Mouse (Mus musculus) kidney, adult 2 months (tissue): ENCODE measurements around the gene Ubtf. TPM values are rescaled to one million over a fixed set of nuclear protein-coding genes. Genes with fewer than 3 reads are reported as not detected.

ENCODE experiments used
- DNase-seq: peaks from one replicate; pipeline ENCODE4 v3.0.0; 2021
- H3K27ac ChIP-seq: fragments of 200-500 bp; 2 replicates; pipeline ENCODE4 v1.5.1; 2012; ENCODE audit warnings: low read depth, low read length, control low read depth, inconsistent platforms; ENCODE audit not compliant: insufficient read depth
- H3K27me3 ChIP-seq: fragments of 200-500 bp; replicated peaks from 2 replicates; pipeline ENCODE4 v1.6.1; 2012; ENCODE audit warnings: mild to moderate bottlenecking, moderate library complexity, low read length, inconsistent platforms; ENCODE audit not compliant: control insufficient read depth, insufficient read depth
- H3K36me3 ChIP-seq: fragments of 200-500 bp; 2 replicates; pipeline ENCODE4 v1.6.1; 2012; ENCODE audit warnings: mild to moderate bottlenecking, moderate library complexity, low read length, inconsistent platforms; ENCODE audit not compliant: control insufficient read depth, insufficient read depth
- H3K4me1 ChIP-seq: fragments of 200-500 bp; 2 replicates; pipeline ENCODE4 v1.6.1; 2011; ENCODE audit warnings: low read length; ENCODE audit not compliant: control insufficient read depth, insufficient read depth
- H3K4me3 ChIP-seq: fragments of 200-500 bp; 2 replicates; pipeline ENCODE4 v1.5.1; 2011; ENCODE audit warnings: mild to moderate bottlenecking, low read depth, low read length, control low read depth; ENCODE audit not compliant: insufficient read depth
- CTCF ChIP-seq: fragments of 200-500 bp; conservative IDR thresholded peaks from 2 replicates; pipeline ENCODE4 v1.5.1; 2011; ENCODE audit warnings: low read depth, mild to moderate bottlenecking, control low read depth, low read length, moderate library complexity, mixed read lengths; ENCODE audit not compliant: insufficient read depth, insufficient read length
- POLR2A ChIP-seq: fragments of 200-500 bp; IDR thresholded peaks from one replicate; pipeline ENCODE4 v1.6.1; 2011; ENCODE audit warnings: low read depth, low read length, control low read depth
- WGBS: fragments of 180-500 bp; shearing (Covaris S2); methylation state at CpG from one replicate; pipeline ENCODE4 v1.1.7; 2018; 5-methylcytosine and 5-hydroxymethylcytosine counted together
- polyA plus RNA-seq: library from polyadenylated mRNA; depleted of rRNA; stranded (reverse); fragments of >200 nt; gene quantifications from 2 replicates; pipeline ENCODE4 v1.2.3, GENCODE M21; 2012

Ubtf gene
- polyA plus RNA-seq, 1 experiment: 30.3 TPM

DNA sequence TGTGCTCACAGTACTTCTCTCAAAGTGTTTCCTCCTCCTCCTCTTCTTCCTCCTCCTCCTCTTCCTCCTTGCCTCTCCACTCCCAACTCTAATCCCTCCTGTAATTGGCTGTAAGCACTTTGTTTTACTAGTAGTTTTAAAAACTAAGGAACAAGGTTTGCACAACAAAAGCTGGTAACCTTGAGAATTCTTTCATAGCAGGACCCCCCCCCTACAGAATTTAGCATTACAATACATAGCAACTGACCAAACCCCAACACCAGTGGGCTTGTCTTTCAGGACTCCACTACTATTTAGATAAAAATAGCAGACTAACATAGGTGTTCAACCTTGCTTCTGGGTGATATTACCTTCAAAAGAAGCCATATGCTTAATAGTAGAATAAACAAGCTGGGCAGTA, 10.0 kb upstream of the Ubtf start:
- no peaks in the 10 kb centered on the region for H3K36me3 ChIP-seq
- no peak for TF ChIP-seq CTCF
- TF ChIP-seq POLR2A: no peak
- no peaks in the 10 kb centered on the region; the same call in 1 of the 2 replicates for H3K27me3 ChIP-seq
- no peak overlapping the region for H3K4me3 ChIP-seq
- DNase-seq: no peak
- no peaks in the 10 kb centered on the region for H3K4me1 ChIP-seq
- no peak overlapping the region for H3K27ac ChIP-seq

DNA sequence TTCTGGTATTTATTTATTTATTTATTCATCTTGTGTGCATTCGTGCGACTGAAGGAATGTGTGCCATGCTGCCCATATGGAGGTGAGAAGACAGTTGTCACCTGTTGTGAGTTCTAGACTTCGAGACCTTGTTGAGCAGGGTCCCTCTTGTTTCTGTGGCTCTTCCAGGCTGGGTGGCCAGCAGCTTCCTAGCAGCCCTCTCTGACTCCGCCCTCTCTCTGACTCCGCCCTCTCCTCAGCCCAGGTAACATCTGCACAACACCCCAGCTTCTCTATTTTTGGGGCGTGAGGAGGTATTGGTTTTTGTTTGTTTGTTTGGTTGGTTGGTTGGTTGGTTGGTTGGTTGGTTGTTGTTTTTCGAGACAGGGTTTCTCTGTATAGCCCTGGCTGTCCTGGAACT, 8.3 kb upstream of the Ubtf start:
- no peaks in the 10 kb centered on the region for H3K4me1 ChIP-seq
- no peak overlapping the region for H3K27ac ChIP-seq
- DNase-seq: no peak
- H3K36me3 ChIP-seq: no peaks in the 10 kb centered on the region
- no peak overlapping the region for H3K4me3 ChIP-seq
- no peaks in the 10 kb centered on the region; the same call in 1 of the 2 replicates for H3K27me3 ChIP-seq
- WGBS: 88% methylated on average over 7 of the region's 7 CpGs
- TF ChIP-seq CTCF (no peak), POLR2A (no peak)

DNA sequence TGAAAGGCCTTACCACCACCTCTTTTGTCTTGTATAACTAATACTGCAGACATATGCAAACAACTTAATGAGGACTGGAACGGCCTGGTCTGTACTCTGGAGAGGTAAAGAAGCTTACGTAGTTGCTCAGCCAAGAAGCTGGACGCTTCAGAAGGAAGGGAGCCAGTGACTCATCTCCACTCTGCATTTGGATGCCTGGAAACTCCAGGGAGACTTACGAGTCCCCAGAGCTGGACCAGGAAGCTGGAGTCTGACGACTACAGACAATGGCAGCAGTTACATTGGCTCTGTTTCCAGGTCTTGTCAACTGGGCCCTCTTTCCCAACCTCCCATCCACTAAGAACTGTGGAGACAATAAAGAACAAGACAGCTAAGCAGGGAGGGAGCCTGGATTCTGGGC, 7.7 kb upstream of the Ubtf start:
- DNase-seq: no peak
- WGBS: 61% methylated on average over 5 of the region's 5 CpGs
- Histone ChIP-seq H3K4me1 (no peaks in the 10 kb centered on the region), H3K27me3 (no peaks in the 10 kb centered on the region; the same call in 1 of the 2 replicates), H3K36me3 (no peaks in the 10 kb centered on the region), H3K4me3 (no peak overlapping the region), H3K27ac (no peak overlapping the region)
- TF ChIP-seq CTCF: no peak
- no peak for TF ChIP-seq POLR2A

DNA sequence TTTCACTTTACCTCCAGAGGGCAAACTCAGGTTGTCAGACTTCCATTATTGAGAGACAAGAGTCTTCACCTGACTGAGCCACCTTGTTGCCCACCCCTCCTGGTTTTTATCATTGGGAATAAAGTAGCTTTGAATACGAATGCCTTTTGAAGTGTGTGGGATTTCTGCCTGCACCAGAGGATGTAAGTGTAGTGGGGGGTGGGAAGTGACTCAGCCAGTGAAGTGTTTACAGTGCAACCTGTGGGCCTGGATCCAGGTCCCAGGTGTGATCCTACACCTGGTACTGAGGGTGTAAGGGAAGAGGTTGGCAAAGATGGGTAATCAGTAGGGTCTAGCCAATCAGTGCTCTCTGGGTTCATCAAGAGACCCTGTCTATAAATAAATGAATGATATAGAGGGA, 4.0 kb upstream of the Ubtf start:
- DNase-seq: peak; percentile 0
- H3K36me3 ChIP-seq: no peaks in the 10 kb centered on the region
- TF ChIP-seq POLR2A: no peak
- no peak for TF ChIP-seq CTCF
- no peak overlapping the region for H3K27ac ChIP-seq
- 87% methylated on average over 1 of the region's 1 CpGs for WGBS
- no peak overlapping the region for H3K4me3 ChIP-seq
- H3K4me1 ChIP-seq: no peaks in the 10 kb centered on the region
- H3K27me3 ChIP-seq: no peaks in the 10 kb centered on the region; the same call in 1 of the 2 replicates

DNA sequence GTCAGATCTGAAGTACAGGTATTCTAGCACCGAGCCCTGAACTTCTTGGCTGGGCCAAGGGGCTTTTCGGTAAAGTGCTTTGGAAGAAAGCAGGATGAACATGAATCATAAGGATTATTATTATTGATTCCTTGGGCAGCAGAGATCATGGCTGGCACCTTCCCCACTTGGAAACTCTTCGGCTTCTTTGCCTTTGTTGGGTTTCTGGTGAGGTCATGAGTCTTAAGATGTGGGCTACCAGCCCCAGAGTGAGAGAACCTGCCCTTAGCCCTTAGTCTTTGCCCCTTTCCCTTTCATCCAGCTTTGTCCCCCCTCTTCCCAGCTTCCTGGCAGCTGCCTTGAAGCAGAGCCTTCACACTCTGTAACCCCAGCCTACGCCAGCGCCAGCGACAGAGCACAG, 2.4 kb upstream of the Ubtf start:
- 91% methylated on average over 6 of the region's 6 CpGs for WGBS
- no peak overlapping the region for H3K27ac ChIP-seq
- peak; percentile 0 for DNase-seq
- no peaks in the 10 kb centered on the region for H3K4me1 ChIP-seq
- no peak overlapping the region for H3K4me3 ChIP-seq
- TF ChIP-seq POLR2A (no peak), CTCF (no peak)
- H3K36me3 ChIP-seq: no peaks in the 10 kb centered on the region
- H3K27me3 ChIP-seq: no peaks in the 10 kb centered on the region

DNA sequence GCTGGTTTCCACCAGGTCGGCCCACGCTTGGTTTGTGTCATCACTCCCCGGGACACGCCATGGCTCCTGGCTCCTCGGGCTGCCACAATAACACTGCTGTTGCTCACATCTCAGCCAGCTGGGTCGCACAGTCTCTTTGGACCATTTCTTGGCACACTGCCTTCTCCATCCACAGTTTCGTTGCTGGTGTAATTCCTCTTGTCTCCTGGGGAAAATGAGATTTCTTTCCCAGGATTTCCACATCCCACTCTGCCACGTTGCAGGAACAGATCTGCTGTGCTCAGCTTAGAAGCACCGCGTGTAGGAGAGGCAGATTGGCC, 1.1 kb upstream of the Ubtf start:
- TF ChIP-seq POLR2A (no peak), CTCF (no peak)
- H3K4me1 ChIP-seq: 0 out of 2 replicates have a peak, but pooled peaks cover 6% of the 10 kb centered on the region
- DNase-seq: peak; percentile 74
- WGBS: 12% methylated on average over 10 of the region's 10 CpGs
- H3K27me3 ChIP-seq: no peaks in the 10 kb centered on the region
- H3K36me3 ChIP-seq: no peaks in the 10 kb centered on the region
- peak overlapping the region; percentile 35 for H3K4me3 ChIP-seq
- peak overlapping the region; percentile 79 for H3K27ac ChIP-seq

DNA sequence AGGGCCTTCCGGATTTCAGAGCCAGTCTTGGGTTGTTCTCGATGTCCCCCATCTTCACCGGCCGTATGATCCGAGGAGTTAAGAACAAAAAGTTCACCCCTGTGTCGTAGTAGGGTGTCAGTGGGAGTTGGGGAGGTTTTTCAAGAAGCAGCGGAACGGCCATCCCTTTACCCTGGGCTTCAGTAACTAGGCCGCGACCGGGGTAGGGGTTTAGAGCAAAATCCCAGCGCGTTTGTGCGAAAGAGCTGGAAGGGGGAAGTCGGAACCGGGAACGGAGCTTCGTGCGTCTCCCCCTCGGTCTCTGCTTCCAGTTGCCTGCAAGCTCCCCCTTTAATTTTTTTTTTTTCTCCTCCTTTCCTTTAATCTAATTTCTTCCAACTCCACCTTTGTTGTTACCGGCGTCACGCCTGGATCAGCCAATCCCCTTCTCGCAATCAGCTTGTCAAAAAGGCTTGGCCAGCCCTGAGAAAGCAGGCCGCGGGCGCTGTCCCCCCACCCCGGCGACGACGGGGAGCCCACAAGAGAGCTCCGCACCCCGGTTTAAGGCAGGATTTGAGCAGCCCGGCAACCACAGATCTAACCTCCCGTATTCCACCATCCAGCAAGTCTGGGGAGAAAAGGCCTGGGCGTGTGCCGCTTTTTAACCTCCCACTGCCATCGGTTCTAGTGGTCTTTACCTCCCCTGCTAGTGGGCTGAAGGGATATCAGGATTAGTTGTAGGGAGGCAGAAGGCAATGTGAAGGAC, 571 bp upstream of the Ubtf start:
- peak overlapping the region; percentile 56 for H3K4me3 ChIP-seq
- H3K4me1 ChIP-seq: 0 out of 2 replicates have a peak, but pooled peaks cover 11% of the 10 kb centered on the region
- H3K27ac ChIP-seq: peak overlapping the region; percentile 85
- DNase-seq: peak; percentile 94
- TF ChIP-seq POLR2A (peak; percentile 90), CTCF (no peak)
- under 1% methylated on average over 38 of the region's 38 CpGs for WGBS
- H3K27me3 ChIP-seq: no peaks in the 10 kb centered on the region
- H3K36me3 ChIP-seq: no peaks in the 10 kb centered on the region
